Mouse (Mus musculus) E14TG2a.4 (cell line): Measurements from ENCODE around the gene Mmp24.

Experiments
- H3K27me3 ChIP-seq: 2 replicates; pipeline ENCODE4 v1.6.1; 2014; ENCODE audit warnings: low read length, control low read depth; ENCODE audit not compliant: insufficient read depth
- H3K36me3 ChIP-seq: 2 replicates; pipeline ENCODE4 v1.6.1; 2014; ENCODE audit warnings: low read length, control low read depth; ENCODE audit not compliant: insufficient read depth
- H3K4me1 ChIP-seq: replicated peaks from 2 replicates; pipeline ENCODE4 v1.6.1; 2014; ENCODE audit warnings: low read depth, low read length, control low read depth
- H3K4me3 ChIP-seq: replicated peaks from 2 replicates; pipeline ENCODE4 v1.5.1; 2014; ENCODE audit warnings: mild to moderate bottlenecking, low read length
- H3K9me3 ChIP-seq: 2 replicates; pipeline ENCODE4 v1.6.1; 2014; ENCODE audit warnings: low read length, control low read depth
- CTCF ChIP-seq: conservative IDR thresholded peaks from 2 replicates; pipeline ENCODE4 v1.5.1; 2014; ENCODE audit warnings: low read length
- NANOG ChIP-seq: IDR thresholded peaks from 2 replicates; pipeline ENCODE4 v1.6.1; 2014; ENCODE audit warnings: borderline replicate concordance, low read length, mixed read lengths
- POU5F1 ChIP-seq: IDR thresholded peaks from 2 replicates; pipeline ENCODE4 v1.6.1; 2014; ENCODE audit warnings: low read length, borderline replicate concordance

Gene Mmp24

DNA sequence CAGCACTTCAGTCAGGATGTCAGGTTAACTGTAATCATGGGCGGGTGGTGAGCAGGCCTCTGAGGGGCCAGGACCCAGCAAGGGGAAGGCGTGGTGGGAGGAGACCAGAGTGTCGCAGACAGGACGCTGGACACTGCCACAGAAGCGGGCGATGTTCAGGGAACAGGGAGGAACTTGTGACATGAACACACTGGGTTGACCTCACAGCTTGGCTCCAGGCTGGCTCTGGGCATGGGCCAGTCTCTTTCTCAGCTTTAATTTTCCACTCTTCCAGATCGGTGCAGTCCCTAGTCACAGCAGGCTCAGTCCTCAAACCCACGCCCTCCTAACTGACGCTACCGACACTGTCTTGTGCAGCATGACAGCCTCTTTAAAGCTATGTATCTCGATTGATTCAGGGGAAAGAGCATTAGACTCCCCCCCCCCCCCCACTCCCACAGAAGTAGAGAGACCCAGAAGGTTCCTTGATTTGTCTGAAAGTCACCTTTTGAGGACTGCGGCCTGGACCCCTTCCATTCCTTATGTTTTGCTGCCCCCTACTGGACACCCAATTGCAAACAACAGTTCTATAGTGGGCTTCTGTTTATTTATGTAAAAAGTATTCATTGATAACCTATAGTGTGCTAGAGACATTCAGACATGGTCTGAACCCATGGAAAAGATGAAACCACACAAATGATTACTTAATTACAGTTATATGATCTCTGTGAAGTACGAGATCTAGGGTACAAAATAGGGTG is 10.3 kb upstream of the Mmp24 start:
- H3K4me1 ChIP-seq: peaks cover 4% of the 10 kb centered on the region; the same call in 1 of the 2 replicates
- peaks cover 20% of the 10 kb centered on the region for H3K27me3 ChIP-seq
- H3K4me3 ChIP-seq: no peak overlapping the region
- H3K36me3 ChIP-seq: no peaks in the 10 kb centered on the region
- TF ChIP-seq CTCF: peak; percentile 40; the same call in 1 of the 2 replicates
- no peak for TF ChIP-seq POU5F1
- no peaks in the 10 kb centered on the region for H3K9me3 ChIP-seq

DNA sequence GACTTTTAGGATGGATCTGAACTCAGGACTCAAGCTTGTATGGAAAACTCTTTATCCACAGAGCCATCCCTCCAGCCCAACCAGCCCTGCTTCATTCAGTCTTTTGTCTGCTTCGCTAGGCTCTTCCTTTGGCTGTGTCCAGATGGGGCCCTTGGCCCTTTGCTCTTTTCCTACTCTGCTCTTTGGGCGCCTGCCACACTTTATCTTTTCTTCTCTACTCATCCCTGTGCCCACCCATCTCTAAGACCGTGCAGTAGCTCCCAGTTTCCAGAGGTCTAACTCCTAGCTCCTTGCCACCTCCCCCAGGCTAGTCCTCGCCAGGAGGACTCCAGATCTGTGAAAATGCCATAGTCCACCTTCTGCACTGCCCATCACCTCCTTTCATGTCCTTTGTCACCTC is 1.5 kb upstream of the Mmp24 start:
- Histone ChIP-seq H3K9me3 (no peaks in the 10 kb centered on the region), H3K27me3 (peaks cover 63% of the 10 kb centered on the region), H3K4me3 (no peak overlapping the region), H3K36me3 (no peaks in the 10 kb centered on the region), H3K4me1 (peaks cover 11% of the 10 kb centered on the region)
- TF ChIP-seq CTCF (no peak), NANOG (no peak), POU5F1 (no peak)

DNA sequence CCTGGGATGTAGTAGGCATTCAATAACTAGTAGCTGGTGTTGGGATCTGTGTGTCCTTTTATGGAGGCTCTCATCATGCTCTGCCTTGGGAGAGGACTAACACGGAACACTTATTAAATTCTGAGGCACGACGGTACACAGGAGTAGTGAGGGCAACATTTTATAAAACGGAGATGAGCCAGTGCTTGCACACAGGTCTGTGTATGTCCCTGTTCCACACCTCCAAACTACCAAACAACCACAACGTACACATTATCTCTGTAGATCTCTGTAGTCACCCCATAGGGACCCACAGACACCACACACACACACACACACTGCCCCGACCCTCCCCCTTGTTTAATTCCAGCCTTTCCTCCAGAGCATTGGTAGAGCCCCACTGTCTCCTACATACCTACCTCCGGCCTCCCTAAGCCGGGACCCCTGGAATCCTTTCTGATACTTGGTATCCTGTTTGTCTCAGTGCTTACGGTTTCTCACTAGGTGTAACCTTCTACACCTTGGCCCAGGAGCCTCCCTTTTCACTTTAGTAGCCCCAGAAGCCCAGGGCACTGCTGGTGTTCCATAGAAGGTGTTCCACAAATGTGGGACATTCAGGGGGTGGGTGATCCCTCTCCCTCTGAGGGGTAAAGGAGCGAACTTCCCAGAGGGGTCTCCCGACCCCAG is 748 bp upstream of the Mmp24 start:
- Histone ChIP-seq H3K9me3 (no peaks in the 10 kb centered on the region), H3K27me3 (peaks cover 62% of the 10 kb centered on the region), H3K4me1 (peaks cover 11% of the 10 kb centered on the region), H3K36me3 (no peaks in the 10 kb centered on the region), H3K4me3 (peak overlapping the region; percentile 81)
- no peak for TF ChIP-seq POU5F1
- TF ChIP-seq NANOG: no peak
- TF ChIP-seq CTCF: no peak

DNA sequence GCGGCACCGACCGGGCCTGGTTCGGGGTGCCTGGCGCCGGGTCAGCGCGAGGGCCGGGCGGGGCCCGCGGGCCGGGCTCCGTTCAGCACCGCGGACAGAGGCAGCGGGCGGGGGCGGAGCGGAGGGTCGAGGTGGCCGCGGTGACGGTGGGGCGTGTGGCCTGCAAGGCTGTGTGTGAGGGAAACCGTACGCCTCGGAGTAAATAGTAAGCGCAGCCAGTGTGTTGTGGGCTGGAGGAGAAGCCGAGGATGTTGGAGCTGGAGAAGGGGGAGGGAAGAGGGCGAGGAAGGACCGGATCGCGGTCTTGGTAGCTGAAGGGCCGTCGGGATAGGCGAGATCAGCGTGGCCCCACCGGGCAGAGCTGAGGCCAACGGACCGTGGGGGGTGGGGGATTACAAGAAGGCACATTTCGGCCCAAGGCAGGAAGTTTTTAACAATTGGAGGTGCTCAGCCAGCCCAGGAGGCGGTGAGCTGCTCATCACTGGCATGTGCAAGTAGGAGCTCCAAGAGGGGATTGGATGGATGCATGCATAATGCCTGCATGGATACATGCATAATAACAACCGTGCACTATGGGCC is 632 bp downstream of the Mmp24 start:
- Histone ChIP-seq H3K9me3 (no peaks in the 10 kb centered on the region), H3K4me3 (peak overlapping the region; percentile 81), H3K4me1 (peaks cover 11% of the 10 kb centered on the region), H3K36me3 (no peaks in the 10 kb centered on the region), H3K27me3 (peaks cover 60% of the 10 kb centered on the region)
- TF ChIP-seq NANOG (no peak), POU5F1 (no peak), CTCF (no peak)

DNA sequence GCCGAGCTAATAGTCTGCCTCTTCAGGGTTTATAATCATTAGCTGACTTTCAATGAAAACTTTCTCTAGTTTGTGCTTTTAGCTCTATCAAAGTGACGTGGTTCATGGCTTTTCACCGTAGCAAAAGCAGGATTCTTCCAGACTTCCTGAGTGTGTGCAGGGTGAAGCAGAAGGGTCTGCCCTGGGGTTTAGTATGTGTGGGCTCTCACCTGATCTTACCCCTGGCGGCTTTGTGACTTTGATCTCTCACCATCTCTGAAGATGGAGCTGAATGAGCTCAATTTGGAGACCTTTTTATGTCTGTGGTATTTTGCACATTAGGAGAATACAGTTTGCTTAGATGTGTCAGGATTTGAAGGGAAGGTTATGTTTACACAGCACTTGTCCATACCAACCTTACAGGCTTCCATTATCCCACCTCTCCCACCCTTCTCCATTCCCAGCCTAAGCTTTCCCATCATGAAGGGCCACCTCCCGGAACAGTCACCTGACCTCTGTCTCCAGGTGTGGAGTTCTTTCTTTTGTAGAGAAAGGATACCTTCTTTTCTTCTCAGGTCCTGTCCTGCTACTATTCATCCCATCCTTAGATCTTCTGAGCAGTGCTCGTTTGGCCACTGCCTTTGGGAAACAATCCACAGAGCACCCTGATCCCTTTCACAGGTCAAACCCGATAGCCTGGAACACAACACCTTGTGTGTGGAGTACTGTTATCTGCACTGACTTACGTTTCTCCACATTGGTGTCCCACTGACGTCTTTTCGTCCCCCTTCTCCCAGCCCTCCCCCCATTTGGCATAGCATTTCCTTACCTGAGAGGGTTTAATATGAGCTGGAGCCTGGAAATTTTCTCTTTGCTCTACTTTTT is 1.9 kb downstream of the Mmp24 start:
- no peaks in the 10 kb centered on the region for H3K36me3 ChIP-seq
- H3K4me3 ChIP-seq: no peak overlapping the region
- peaks cover 11% of the 10 kb centered on the region for H3K4me1 ChIP-seq
- H3K9me3 ChIP-seq: no peaks in the 10 kb centered on the region
- no peak for TF ChIP-seq NANOG
- peaks cover 60% of the 10 kb centered on the region for H3K27me3 ChIP-seq

DNA sequence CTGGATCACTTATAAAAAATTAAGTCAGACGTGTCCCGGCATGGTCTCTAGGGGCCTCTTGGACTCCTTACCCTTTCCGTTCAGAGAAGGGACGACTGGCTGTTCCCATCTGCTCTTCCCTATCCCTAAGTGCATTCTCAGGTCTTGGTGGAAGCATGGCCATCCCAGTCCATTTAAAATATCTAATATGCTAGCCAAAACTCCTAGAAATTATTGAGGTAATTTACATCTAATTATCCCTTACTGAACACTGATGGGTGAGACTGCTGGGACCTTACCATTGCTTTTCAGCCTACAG is 2.5 kb downstream of the Mmp24 start:
- Histone ChIP-seq H3K9me3 (no peaks in the 10 kb centered on the region), H3K36me3 (no peaks in the 10 kb centered on the region), H3K4me3 (no peak overlapping the region), H3K27me3 (peaks cover 57% of the 10 kb centered on the region), H3K4me1 (peaks cover 11% of the 10 kb centered on the region)
- TF ChIP-seq POU5F1: no peak
- TF ChIP-seq CTCF: no peak
- TF ChIP-seq NANOG: no peak

DNA sequence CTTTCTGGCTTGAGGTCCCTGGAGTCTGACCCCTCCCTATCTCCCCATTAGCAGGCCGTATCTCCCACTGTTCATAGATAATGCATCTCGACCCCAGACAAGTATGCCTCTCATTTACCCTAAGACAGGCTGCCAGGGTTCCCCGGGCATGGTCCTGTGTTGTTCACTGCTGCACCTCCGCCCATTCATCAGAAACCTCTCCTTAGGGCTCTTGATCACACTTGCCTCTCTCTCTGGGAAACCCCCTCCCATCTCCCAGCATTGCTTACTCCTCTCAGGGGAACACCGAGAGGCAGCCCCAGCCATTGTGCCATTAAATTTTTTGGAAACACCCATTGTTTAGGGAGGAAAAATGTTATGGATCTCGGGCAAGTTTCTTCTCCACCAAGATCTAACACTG is 2.9 kb downstream of the Mmp24 start:
- Histone ChIP-seq H3K9me3 (no peaks in the 10 kb centered on the region), H3K27me3 (peaks cover 54% of the 10 kb centered on the region), H3K36me3 (no peaks in the 10 kb centered on the region), H3K4me3 (no peak overlapping the region), H3K4me1 (peaks cover 11% of the 10 kb centered on the region)
- TF ChIP-seq NANOG (no peak), CTCF (no peak), POU5F1 (no peak)

DNA sequence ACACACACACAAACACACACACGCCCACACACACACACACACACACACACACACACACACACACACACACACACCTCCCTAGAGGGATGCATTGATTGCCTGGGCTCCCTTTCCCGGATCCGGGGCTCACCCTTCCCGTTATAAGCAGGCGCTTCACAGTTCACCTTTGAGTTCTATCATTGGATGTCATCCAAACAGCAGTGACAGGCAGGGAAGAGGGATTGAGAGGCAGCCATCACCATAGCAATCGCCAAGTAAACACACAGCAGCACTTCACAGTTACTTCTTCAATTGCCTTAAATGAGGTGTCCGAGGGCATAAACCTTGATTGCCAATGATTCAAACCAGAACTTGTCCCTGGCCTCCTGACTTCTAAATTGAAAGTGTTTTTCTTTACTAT is 3.9 kb downstream of the Mmp24 start:
- Histone ChIP-seq H3K36me3 (no peaks in the 10 kb centered on the region), H3K27me3 (peaks cover 44% of the 10 kb centered on the region), H3K4me1 (peaks cover 11% of the 10 kb centered on the region), H3K4me3 (no peak overlapping the region), H3K9me3 (no peaks in the 10 kb centered on the region)
- no peak for TF ChIP-seq CTCF
- no peak for TF ChIP-seq NANOG
- no peak for TF ChIP-seq POU5F1

DNA sequence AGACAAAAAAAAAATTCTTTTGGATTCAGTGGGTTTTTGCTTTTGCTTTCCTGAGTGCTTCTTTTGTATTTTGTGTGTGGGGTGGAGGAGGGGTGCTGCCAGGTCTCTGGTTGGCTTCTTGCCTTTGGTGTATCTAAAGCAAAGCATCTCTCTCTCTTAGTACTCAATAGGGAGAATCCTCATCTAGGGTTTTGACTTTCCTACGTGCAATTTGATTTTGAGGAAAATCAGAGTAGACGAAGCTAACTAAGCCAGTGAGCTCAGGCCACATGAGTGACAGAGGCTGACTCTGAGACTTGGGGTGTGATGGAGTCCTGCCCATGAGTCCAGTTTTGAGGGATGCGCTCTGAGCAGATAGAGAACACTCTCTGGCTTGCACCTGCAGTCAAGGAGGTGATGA is 4.4 kb downstream of the Mmp24 start:
- no peak overlapping the region for H3K4me3 ChIP-seq
- no peaks in the 10 kb centered on the region for H3K36me3 ChIP-seq
- peaks cover 39% of the 10 kb centered on the region for H3K27me3 ChIP-seq
- peaks cover 10% of the 10 kb centered on the region for H3K4me1 ChIP-seq
- H3K9me3 ChIP-seq: no peaks in the 10 kb centered on the region
- no peak for TF ChIP-seq CTCF
- no peak for TF ChIP-seq NANOG
- TF ChIP-seq POU5F1: no peak
